Mouse (Mus musculus) heart, postnatal 4 days (tissue): Measurements from ENCODE around the gene Cox18. TPM values are rescaled to one million over a fixed set of nuclear protein-coding genes. Genes with fewer than 3 reads are reported as not detected.

Source experiments
- total RNA-seq, 2 experiments: library from RNA; stranded (reverse); gene quantifications; 2 replicates each; pipeline ENCODE4 v1.2.3; 2021

Gene Cox18
- total RNA-seq, 2 experiments from 2014 or later, result 17.0 to 18.9 TPM

Other genes starting within 250 kb of the Cox18 start
- gene Ankrd17, start 142.6 kb upstream of the Cox18 start, total RNA-seq, result 10 to 100 TPM; 85.7 to 88.5 TPM
- 1 to 10 TPM in 1 of 2 experiments, under 1 TPM in 1; 0.81 to 1.8 TPM for gene Gm9958, start 143.2 kb upstream of the Cox18 start, total RNA-seq
- 1 to 10 TPM; 2.3 to 4.0 TPM for gene Alb, start 236.9 kb upstream of the Cox18 start, total RNA-seq